Mouse (Mus musculus) megakaryocyte progenitor cell, adult 5-6 weeks (primary cell): ENCODE results near the gene Cxcl15. TPM values are rescaled to one million over a fixed set of nuclear protein-coding genes. Genes with fewer than 3 reads are reported as not detected.
"Not testable (repeated sequence)": the region's sequence is repeated elsewhere in the genome, so short reads cannot be mapped to it uniquely, and the experiment has no call there.

Experiments used
- ATAC-seq: replicated peaks from 2 replicates; pipeline ENCODE4 v1.8.0; 2016; ENCODE audit warnings: mild to moderate bottlenecking, moderate TSS enrichment, inconsistent platforms; ENCODE audit not compliant: poor library complexity
- total RNA-seq, 2 experiments: library from RNA; stranded (forward) in 1 of 2; stranded (reverse) in 1 of 2; fragments of 157-497, 149-512 nt in 1 of 2; fragments of 200-1000 nt in 1 of 2; gene quantifications; 2 replicates each; pipeline versions ENCODE4 v1.2.3 to v1.2.4; 2015 to 2017

Cxcl15 gene
- total RNA-seq, 2 experiments from 2014 or later = not detected

GRCm38 (mm10) chr5:90789306-90790073 lies 4.8 kb upstream of the Cxcl15 start:
- ATAC-seq = peak; percentile 75

GRCm38 (mm10) chr5:90790074-90790502 lies 4.2 kb upstream of the Cxcl15 start:
- ATAC-seq = no peak

- ATAC-seq = peak; percentile 66; the same call in 1 of the 2 replicates
Observed at GRCm38 (mm10) chr5:90795392-90795791, 1.1 kb downstream of the Cxcl15 start.

GRCm38 (mm10) chr5:90804574-90804973 lies 10.2 kb downstream of the Cxcl15 start:
- ATAC-seq = no peak

- ATAC-seq = no peak
Observed at GRCm38 (mm10) chr5:90806050-90806449, 11.7 kb downstream of the Cxcl15 start.

GRCm38 (mm10) chr5:90807176-90807950 lies 13.0 kb downstream of the Cxcl15 start:
- no peak for ATAC-seq

GRCm38 (mm10) chr5:90819756-90820155 lies 25.4 kb downstream of the Cxcl15 start:
- no peak for ATAC-seq

- peak; percentile 82 for ATAC-seq
Observed at GRCm38 (mm10) chr5:90832145-90832767, 37.9 kb downstream of the Cxcl15 start.

- ATAC-seq = no peak; the same call in 1 of the 2 replicates
Observed at GRCm38 (mm10) chr5:90832768-90833388, 38.5 kb downstream of the Cxcl15 start.

GRCm38 (mm10) chr5:90834436-90834835 lies 40.1 kb downstream of the Cxcl15 start:
- no peak for ATAC-seq

- ATAC-seq = no peak
Observed at GRCm38 (mm10) chr5:90838582-90838981, 44.2 kb downstream of the Cxcl15 start.

- no peak for ATAC-seq
Observed at GRCm38 (mm10) chr5:90840902-90841869, 46.9 kb downstream of the Cxcl15 start.

GRCm38 (mm10) chr5:90843891-90844290 lies 49.6 kb downstream of the Cxcl15 start:
- no peak for ATAC-seq

- ATAC-seq = not testable (repeated sequence)
Observed at GRCm38 (mm10) chr5:90850096-90850495, 55.8 kb downstream of the Cxcl15 start.

GRCm38 (mm10) chr5:90851391-90851790 lies 57.1 kb downstream of the Cxcl15 start:
- not testable (repeated sequence) for ATAC-seq

Other genes with a start within 250 kb of the Cxcl15 start
- not detected in 2 replicates for gene 5830473C10Rik, start 233.4 kb upstream of the Cxcl15 start, total RNA-seq (2015)
- gene 5830473C10Rik, start 233.4 kb upstream of the Cxcl15 start, total RNA-seq (2017) = not detected in 2 replicates
- gene Rassf6, start 153.9 kb upstream of the Cxcl15 start, total RNA-seq (2015) = 0.52 TPM in 1 of 2 replicates, not detected in the other
- not detected in 2 replicates for gene Rassf6, start 153.9 kb upstream of the Cxcl15 start, total RNA-seq (2017)
- gene Cxcl5, start 35.2 kb upstream of the Cxcl15 start, total RNA-seq (2015) = not detected in 2 replicates
- not detected in 2 replicates for gene Cxcl5, start 35.2 kb upstream of the Cxcl15 start, total RNA-seq (2017)
- gene Ppbp, start 26.0 kb upstream of the Cxcl15 start, total RNA-seq (2015) = 0.66 TPM in 1 of 2 replicates, not detected in the other
- not detected in 2 replicates for gene Ppbp, start 26.0 kb upstream of the Cxcl15 start, total RNA-seq (2017)
- 0.64 and 3.3 TPM in 2 replicates for gene Pf4, start 22.1 kb upstream of the Cxcl15 start, total RNA-seq (2015)
- 1.2 and 2.2 TPM in 2 replicates for gene Pf4, start 22.1 kb upstream of the Cxcl15 start, total RNA-seq (2017)
- not detected in 2 replicates for gene Cxcl3, start 8.4 kb upstream of the Cxcl15 start, total RNA-seq (2015)
- not detected in 2 replicates for gene Cxcl3, start 8.4 kb upstream of the Cxcl15 start, total RNA-seq (2017)
- gene Cxcl1, start 96.7 kb downstream of the Cxcl15 start, total RNA-seq (2015) = not detected in 2 replicates
- not detected in 2 replicates for gene Cxcl1, start 96.7 kb downstream of the Cxcl15 start, total RNA-seq (2017)
- gene Cxcl2, start 109.3 kb downstream of the Cxcl15 start, total RNA-seq (2015) = 7.3 and 32.4 TPM in 2 replicates
- 9.4 and 27.4 TPM in 2 replicates for gene Cxcl2, start 109.3 kb downstream of the Cxcl15 start, total RNA-seq (2017)
- gene Mthfd2l, start 136.6 kb downstream of the Cxcl15 start, total RNA-seq (2015) = 12.6 and 14.6 TPM in 2 replicates
- gene Mthfd2l, start 136.6 kb downstream of the Cxcl15 start, total RNA-seq (2017) = 5.8 and 10.6 TPM in 2 replicates
- 0.20 TPM in 1 of 2 replicates, not detected in the other for gene Epgn, start 232.9 kb downstream of the Cxcl15 start, total RNA-seq (2015)
- 0.29 TPM in 1 of 2 replicates, not detected in the other for gene Epgn, start 232.9 kb downstream of the Cxcl15 start, total RNA-seq (2017)